Mouse (Mus musculus) hindbrain, postnatal 0 days (tissue): ENCODE results near the gene Hist1h4f. TPM values are rescaled to one million over a fixed set of nuclear protein-coding genes. Genes with fewer than 3 reads are reported as not detected.
"Not testable (repeated sequence)": the region's sequence is repeated elsewhere in the genome, so short reads cannot be mapped to it uniquely, and the experiment has no call there.

ENCODE experiments used
- ATAC-seq: fragments of 200-750 bp; cut with Nextera tagmentation; 2 replicates; pipeline ENCODE4 v1.8.0; 2017; ENCODE audit warnings: mild to moderate bottlenecking, moderate TSS enrichment, moderate library complexity
- DNase-seq: peaks from one replicate; pipeline ENCODE4 v3.0.0-alpha.2; 2015; ENCODE audit warnings: low spot score
- H3K27ac ChIP-seq: fragments of 300-500 bp; sonication (generic); 2 replicates; pipeline ENCODE4 v1.5.1; 2014; ENCODE audit warnings: mild to moderate bottlenecking
- H3K27me3 ChIP-seq: fragments of 300-500 bp; sonication (generic); 2 replicates; pipeline ENCODE4 v1.6.1; 2014; ENCODE audit warnings: low read length, mixed read lengths; ENCODE audit not compliant: insufficient read depth
- H3K36me3 ChIP-seq: fragments of 300-500 bp; sonication (generic); 2 replicates; pipeline ENCODE4 v1.6.1; 2014; ENCODE audit warnings: low read length, mixed read lengths; ENCODE audit not compliant: insufficient read depth
- H3K4me1 ChIP-seq: fragments of 300-500 bp; sonication (generic); 2 replicates; pipeline ENCODE4 v1.6.1; 2014; ENCODE audit warnings: antibody characterized with exemption, low read length, mixed read lengths; ENCODE audit not compliant: insufficient read depth
- H3K4me2 ChIP-seq: fragments of 300-500 bp; sonication (generic); 2 replicates; pipeline ENCODE4 v1.6.1; 2014; ENCODE audit warnings: low read depth, mild to moderate bottlenecking, low read length, moderate library complexity, mixed read lengths
- H3K4me3 ChIP-seq: fragments of 300-500 bp; sonication (generic); 2 replicates; pipeline ENCODE4 v1.5.1; 2014; ENCODE audit warnings: low read length
- H3K9ac ChIP-seq: fragments of 300-500 bp; sonication (generic); replicated peaks from 2 replicates; pipeline ENCODE4 v1.6.1; 2014; ENCODE audit warnings: mild to moderate bottlenecking, low read length, moderate library complexity, mixed read lengths
- H3K9me3 ChIP-seq: fragments of 300-500 bp; sonication (generic); 2 replicates; pipeline ENCODE4 v1.6.1; 2016; ENCODE audit warnings: low read length, mixed read lengths
- CTCF ChIP-seq: IDR thresholded peaks from 2 replicates; pipeline ENCODE4 v1.5.1; 2016; ENCODE audit warnings: antibody characterized with exemption, control low read depth, low read depth
- WGBS: fragments of 180-500 bp; shearing (Covaris S2); extraction: QIAGEN DNeasy Blood & Tissue Kit; methylation state at CpG from one replicate; pipeline ENCODE4 v1.1.7; 2014; 5-methylcytosine and 5-hydroxymethylcytosine counted together
- polyA plus RNA-seq: library from polyadenylated mRNA; unstranded; fragments of >200 nt; fragmentation: Nextera tagmentation; extraction: Ambion mirVana; gene quantifications from 2 replicates; pipeline ENCODE4 v1.2.1, GENCODE M21; 2015
- total RNA-seq: library from RNA; depleted of rRNA; stranded (reverse); fragments of >200 nt; gene quantifications from 2 replicates; pipeline ENCODE4 v1.2.3, GENCODE M21; 2014

The Hist1h4f gene
- total and polyA plus RNA-seq, 2 experiments from 2014 or later, result 2,344 TPM; not detected in 1

- Histone ChIP-seq H3K9me3 (no peaks in the 10 kb centered on the region), H3K36me3 (no peaks in the 10 kb centered on the region), H3K4me3 (peak overlapping the region; percentile 39), H3K4me1 (peaks cover 7% of the 10 kb centered on the region; the same call in 1 of the 2 replicates), H3K9ac (peak overlapping the region; percentile 51), H3K27me3 (no peaks in the 10 kb centered on the region), H3K27ac (peak overlapping the region; percentile 95), H3K4me2 (peak overlapping the region; percentile 59)
- ATAC-seq, result no peak
- no peak for TF ChIP-seq CTCF
- WGBS, result 44% methylated on average over 2 of the region's 2 CpGs
- no peak for DNase-seq
These were observed 21.0 kb upstream of the Hist1h4f start for GRCm38 (mm10) chr13:23572218-23573033.

GRCm38 (mm10) chr13:23571504-23572217 lies 20.2 kb upstream of the Hist1h4f start:
- WGBS, result under 1% methylated on average over 10 of the region's 34 CpGs
- not testable (repeated sequence) for DNase-seq, H3K36me3 ChIP-seq, ATAC-seq, H3K27me3 ChIP-seq, H3K9me3 ChIP-seq, H3K4me1 ChIP-seq
- Histone ChIP-seq H3K9ac (peak overlapping the region; percentile 51), H3K4me3 (peak overlapping the region; percentile 39), H3K4me2 (peak overlapping the region; percentile 59), H3K27ac (peak overlapping the region; percentile 95)

GRCm38 (mm10) chr13:23571022-23571503 lies 19.6 kb upstream of the Hist1h4f start, which contains the start of the genes Hist1h2ae and Hist1h2bg:
Gene Hist1h2ae (minus strand): TSS chr13:23571220.
Gene Hist1h2bg (plus strand): TSS chr13:23571396.
- WGBS, result under 1% methylated on average over 18 of the region's 18 CpGs
- DNase-seq, result peak; percentile 93

GRCm38 (mm10) chr13:23570261-23571021 lies 19.0 kb upstream of the Hist1h4f start:
- H3K4me3 ChIP-seq, result peak overlapping the region; percentile 39
- ATAC-seq (peak; percentile 31; the same call in 1 of the 2 replicates), DNase-seq (peak; percentile 13)
- H3K4me2 ChIP-seq, result peak overlapping the region; percentile 59
- not testable (repeated sequence) for H3K4me1 ChIP-seq, H3K36me3 ChIP-seq, H3K9me3 ChIP-seq, H3K27me3 ChIP-seq
- H3K27ac ChIP-seq, result peak overlapping the region; percentile 95
- WGBS, result 4% methylated on average over 18 of the region's 41 CpGs
- peak overlapping the region; percentile 44 for H3K9ac ChIP-seq

More at GRCm38 (mm10) chr13:23571022-23571503, 19.6 kb upstream of the Hist1h4f start, which contains the start of the genes Hist1h2ae and Hist1h2bg:
- Histone ChIP-seq H3K4me2 (peak within 1 kb of the TSS; percentile 59), H3K36me3 (no peaks in the 10 kb centered on the region), H3K4me1 (peaks cover 7% of the 10 kb centered on the region; the same call in 1 of the 2 replicates), H3K9me3 (no peaks in the 10 kb centered on the region), H3K9ac (peak within 1 kb of the TSS; percentile 51), H3K27me3 (no peaks in the 10 kb centered on the region), H3K4me3 (peak within 1 kb of the TSS; percentile 39), H3K27ac (peak within 1 kb of the TSS; percentile 95)
- no peak for TF ChIP-seq CTCF
- ATAC-seq, result peak; percentile 93

GRCm38 (mm10) chr13:23564482-23564881 lies 13.0 kb upstream of the Hist1h4f start:
- no peak overlapping the region for H3K9ac ChIP-seq
- DNase-seq (no peak), ATAC-seq (no peak)
- H3K4me2 ChIP-seq, result no peak overlapping the region
- H3K36me3 ChIP-seq, result no peaks in the 10 kb centered on the region
- TF ChIP-seq CTCF, result no peak
- no peaks in the 10 kb centered on the region for H3K27me3 ChIP-seq
- 86% methylated on average over 2 of the region's 2 CpGs for WGBS
- no peak overlapping the region for H3K4me3 ChIP-seq
- H3K27ac ChIP-seq, result no peak overlapping the region
- H3K4me1 ChIP-seq, result no peaks in the 10 kb centered on the region
- H3K9me3 ChIP-seq, result no peaks in the 10 kb centered on the region
